Mouse (Mus musculus): ENCODE data around the gene Rspry1.

DNA sequence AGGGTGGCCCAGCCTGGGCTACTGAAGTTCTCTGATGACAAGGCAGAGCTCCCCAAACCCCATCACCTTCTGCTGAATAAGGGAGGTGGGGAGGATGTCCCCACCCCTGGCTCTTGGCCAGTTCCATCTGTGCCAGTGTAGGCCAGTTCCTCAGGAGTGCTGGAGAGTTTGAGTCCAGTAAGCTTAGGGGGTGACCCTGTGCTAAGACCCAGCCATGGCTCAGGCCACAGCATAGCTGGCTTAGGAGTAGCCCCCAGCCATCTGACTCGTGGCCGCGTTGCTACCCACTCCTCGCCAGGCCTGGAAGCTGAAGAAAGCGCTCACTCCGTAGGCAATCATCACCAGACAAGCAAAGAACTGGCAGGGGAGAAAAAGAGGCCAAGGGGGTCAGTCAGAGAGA, 74.2 kb downstream of the Rspry1 start:
- TF ChIP-seq CTCF (IDR thresholded peaks at IDR 0.05; ENCODE audit: low read depth, low read length): no peak
- TF ChIP-seq POLR2A (IDR thresholded peaks at IDR 0.05; ENCODE audit: borderline replicate concordance, low read depth, low read length): no peak

Measured in bone marrow macrophage, adult 2 months (primary cell).